Mouse (Mus musculus) bone marrow, adult 2 months (tissue): Measurements from ENCODE around the gene Sepsecs. TPM values are rescaled to one million over a fixed set of nuclear protein-coding genes. Genes with fewer than 3 reads are reported as not detected.

ENCODE experiments used
- H3K27ac ChIP-seq: fragments of 200-500 bp; 2 replicates; pipeline ENCODE4 v1.5.1; 2012; ENCODE audit warnings: low read depth, mild to moderate bottlenecking, control low read depth, inconsistent platforms, low read length; ENCODE audit not compliant: control insufficient read depth, poor library complexity, insufficient read depth
- H3K4me1 ChIP-seq: fragments of 200-500 bp; 2 replicates; pipeline ENCODE4 v1.6.1; 2011; ENCODE audit warnings: low read length; ENCODE audit not compliant: control insufficient read depth, insufficient read depth
- H3K4me3 ChIP-seq: fragments of 200-500 bp; replicated peaks from 2 replicates; pipeline ENCODE3; 2011; ENCODE audit warnings: mild to moderate bottlenecking, low read depth, low read length, control low read depth; ENCODE audit not compliant: control insufficient read depth
- CTCF ChIP-seq: fragments of 200-500 bp; IDR thresholded peaks from 2 replicates; pipeline ENCODE4 v1.5.1; 2011; ENCODE audit warnings: low read length, control low read depth; ENCODE audit not compliant: control insufficient read depth, insufficient read depth
- POLR2A ChIP-seq: fragments of 200-500 bp; IDR thresholded peaks from 2 replicates; pipeline ENCODE4 v1.6.1; 2011; ENCODE audit warnings: low read depth, mild to moderate bottlenecking, control low read depth, low read length, borderline replicate concordance; ENCODE audit not compliant: control insufficient read depth
- WGBS: fragments of 180-500 bp; shearing (Covaris S2); methylation state at CpG from one replicate; pipeline ENCODE4 v1.1.7; 2018; 5-methylcytosine and 5-hydroxymethylcytosine counted together
- polyA plus RNA-seq: library from polyadenylated mRNA; stranded (reverse); fragments of >200 nt; gene quantifications from 2 replicates; pipeline ENCODE4 v1.2.4, GENCODE M21; 2011; ENCODE audit warnings: low replicate concordance; ENCODE audit not compliant: missing spikeins, insufficient read depth, insufficient read length

Sepsecs gene
- polyA plus RNA-seq, 1 experiment, result 8.8 TPM

GRCm38 (mm10) chr5:52609672-52610071 is 59.8 kb downstream of the Sepsecs start:
- 25% methylated on average over 10 of the region's 10 CpGs for WGBS

GRCm38 (mm10) chr5:52604582-52605041 is 64.9 kb downstream of the Sepsecs start:
- H3K4me1 ChIP-seq, result no peaks in the 10 kb centered on the region

More at GRCm38 (mm10) chr5:52609672-52610071, 59.8 kb downstream of the Sepsecs start:
- TF ChIP-seq POLR2A (no peak), CTCF (no peak)
- H3K4me3 ChIP-seq, result no peak overlapping the region
- no peak overlapping the region for H3K27ac ChIP-seq
- H3K4me1 ChIP-seq, result no peaks in the 10 kb centered on the region

GRCm38 (mm10) chr5:52590612-52591011 is 78.9 kb downstream of the Sepsecs start:
- TF ChIP-seq POLR2A (no peak), CTCF (no peak)
- H3K4me3 ChIP-seq, result no peak overlapping the region
- no peak overlapping the region for H3K27ac ChIP-seq
- 79% methylated on average over 9 of the region's 9 CpGs for WGBS
- no peaks in the 10 kb centered on the region for H3K4me1 ChIP-seq

More at GRCm38 (mm10) chr5:52604582-52605041, 64.9 kb downstream of the Sepsecs start:
- no peak for TF ChIP-seq POLR2A
- no peak for TF ChIP-seq CTCF
- no peak overlapping the region for H3K27ac ChIP-seq
- no peak overlapping the region for H3K4me3 ChIP-seq
- WGBS, result 69% methylated on average over 6 of the region's 6 CpGs

Other genes with a start within 250 kb of the Sepsecs start
- gene Ccdc149, start 198.2 kb downstream of the Sepsecs start, polyA plus RNA-seq, result not detected in 2 replicates
- gene Lgi2, start 103.2 kb downstream of the Sepsecs start, polyA plus RNA-seq, result not detected in 2 replicates
- gene Pi4k2b, start 71.9 kb upstream of the Sepsecs start, polyA plus RNA-seq, result 10.0 and 16.5 TPM in 2 replicates
- 10.3 and 11.1 TPM in 2 replicates for gene Zcchc4, start 105.7 kb upstream of the Sepsecs start, polyA plus RNA-seq
- gene Anapc4, start 164.3 kb upstream of the Sepsecs start, polyA plus RNA-seq, result 47.8 and 82.5 TPM in 2 replicates